Mouse (Mus musculus) hindlimb bud, embryonic 11.5 days (tissue): ENCODE data around the gene E130114P18Rik.

Experiments used
- DNase-seq: peaks from one replicate; pipeline ENCODE4 v3.0.0-alpha.2; 2012; ENCODE audit warnings: low read depth, low spot score; ENCODE audit errors: extremely low spot score

E130114P18Rik gene

GRCm38 (mm10) chr4:97777706-97778176 lies at the start of gene E130114P18Rik:
Gene E130114P18Rik, minus strand, starts transcription at chr4:97778078.
- no peak for DNase-seq

GRCm38 (mm10) chr4:97827115-97827514 lies 49.2 kb upstream of the E130114P18Rik start:
- DNase-seq: no peak

- DNase-seq: no peak
Measured at GRCm38 (mm10) chr4:97825841-97826240, 48.0 kb upstream of the E130114P18Rik start.

- DNase-seq: no peak
Measured at GRCm38 (mm10) chr4:97825432-97825831, 47.6 kb upstream of the E130114P18Rik start.

GRCm38 (mm10) chr4:97824451-97824850 lies 46.6 kb upstream of the E130114P18Rik start:
- DNase-seq: no peak

GRCm38 (mm10) chr4:97823512-97823911 lies 45.6 kb upstream of the E130114P18Rik start:
- DNase-seq: no peak

GRCm38 (mm10) chr4:97821556-97822251 lies 43.8 kb upstream of the E130114P18Rik start:
- no peak for DNase-seq

- no peak for DNase-seq
Measured at GRCm38 (mm10) chr4:97820474-97821259, 42.8 kb upstream of the E130114P18Rik start.

GRCm38 (mm10) chr4:97819101-97819500 lies 41.2 kb upstream of the E130114P18Rik start:
- no peak for DNase-seq

GRCm38 (mm10) chr4:97818498-97818897 lies 40.6 kb upstream of the E130114P18Rik start:
- no peak for DNase-seq

GRCm38 (mm10) chr4:97817741-97818140 lies 39.9 kb upstream of the E130114P18Rik start:
- no peak for DNase-seq

- no peak for DNase-seq
Measured at GRCm38 (mm10) chr4:97816753-97817152, 38.9 kb upstream of the E130114P18Rik start.

- DNase-seq: no peak
Measured at GRCm38 (mm10) chr4:97816001-97816400, 38.1 kb upstream of the E130114P18Rik start.

GRCm38 (mm10) chr4:97814515-97814914 lies 36.6 kb upstream of the E130114P18Rik start:
- no peak for DNase-seq

- DNase-seq: no peak
Measured at GRCm38 (mm10) chr4:97813996-97814395, 36.1 kb upstream of the E130114P18Rik start.

GRCm38 (mm10) chr4:97813035-97813434 lies 35.2 kb upstream of the E130114P18Rik start:
- DNase-seq: no peak

- DNase-seq: no peak
Measured at GRCm38 (mm10) chr4:97810348-97810939, 32.6 kb upstream of the E130114P18Rik start.

- DNase-seq: no peak
Measured at GRCm38 (mm10) chr4:97809582-97810295, 31.9 kb upstream of the E130114P18Rik start.

GRCm38 (mm10) chr4:97808885-97809284 lies 31.0 kb upstream of the E130114P18Rik start:
- DNase-seq: no peak

GRCm38 (mm10) chr4:97806924-97807323 lies 29.0 kb upstream of the E130114P18Rik start:
- no peak for DNase-seq
